10 mouse cellular contexts compared by ENCODE assay signal in genomic region chr2:29464851-29465648, GRCm38 (mm10).
DNase-seq lines count a peak whose midpoint lies in the region; ATAC-seq and TF ChIP-seq lines count a peak whose summit lies in the region.
"Had no signal": no experiment of that assay in that cellular context is flagged by ENCODE, and none has a peak within 500 bp of the region (broad histone marks: within the 10 kb centered on the region; RNA-seq: fewer than 3 reads in every experiment).

No protein-coding gene starts in this region.

- H3K9me3 ChIP-seq in lung, embryonic 14.5 days (ENCODE audit: low read depth, low read length), result no peaks in the 10 kb centered on the region
- no peaks in the 10 kb centered on the region for H3K9me3 ChIP-seq in forebrain, embryonic 16.5 days (ENCODE audit: control insufficient read depth, low read length)
- no peaks in the 10 kb centered on the region for H3K9me3 ChIP-seq in heart, embryonic 10.5 days

- no peak overlapping the region for H3K4me2 ChIP-seq in lung, embryonic 14.5 days
- 0 out of 2 replicates have a peak overlapping the region, but pooled peaks have one; percentile 17 for H3K4me2 ChIP-seq in forebrain, embryonic 16.5 days (ENCODE audit: low read length)

- peak; percentile 54; the same call in 1 of the 2 replicates for ATAC-seq in lung, embryonic 14.5 days (ENCODE audit: insufficient read depth)
- peak; percentile 71 for ATAC-seq in forebrain, embryonic 16.5 days
- ATAC-seq in erythroblast, adult 5-6 weeks (replicated peaks; ENCODE audit: low FRiP score, poor library complexity, severe bottlenecking), result no peak
- ATAC-seq: Patski had no signal

- 50% methylated on average over 9 of the region's 9 CpGs for WGBS in lung, embryonic 14.5 days
- 68% methylated on average over 9 of the region's 9 CpGs for WGBS in lung, adult 2 months
- WGBS in forebrain, embryonic 16.5 days, result 10% methylated on average over 9 of the region's 9 CpGs
- 88% methylated on average over 9 of the region's 9 CpGs for WGBS in heart, embryonic 10.5 days

- intact Hi-C loops in heart, postnatal 36 days (cut with DNase I), result no loop called here

- no peak overlapping the region for H3K9ac ChIP-seq in lung, embryonic 14.5 days
- H3K9ac ChIP-seq in forebrain, embryonic 16.5 days (replicated peaks; ENCODE audit: low read depth, low read length), result no peak overlapping the region

- no peak overlapping the region for H3K27ac ChIP-seq in lung, embryonic 14.5 days (ENCODE audit: low read depth)
- H3K27ac ChIP-seq in forebrain, embryonic 16.5 days (ENCODE audit: low read length), result peak overlapping the region; percentile 89
- no peak overlapping the region for H3K27ac ChIP-seq in heart, embryonic 10.5 days
- H3K27ac ChIP-seq: heart, adult 2 months had no signal

- H3K4me3 ChIP-seq in lung, embryonic 14.5 days (ENCODE audit: low read depth, low read length), result no peak overlapping the region
- no peak overlapping the region for H3K4me3 ChIP-seq in lung, adult 2 months (replicated peaks; ENCODE audit: extremely low read depth, low read depth, low read length)
- H3K4me3 ChIP-seq in forebrain, embryonic 16.5 days (replicated peaks; ENCODE audit: low read length), result no peak overlapping the region
- no peak overlapping the region for H3K4me3 ChIP-seq in heart, embryonic 10.5 days
- H3K4me3 ChIP-seq: heart, adult 2 months had no signal

- TF ChIP-seq CTCF in lung, embryonic 14.5 days (IDR thresholded peaks at IDR 0.05; ENCODE audit: low read depth), result no peak
- TF ChIP-seq CTCF in lung, adult 2 months (IDR thresholded peaks at IDR 0.05; ENCODE audit: insufficient read depth, low read length), result no peak

- H3K27me3 ChIP-seq in lung, embryonic 14.5 days (ENCODE audit: insufficient read depth, low read length), result no peaks in the 10 kb centered on the region
- H3K27me3 ChIP-seq in forebrain, embryonic 16.5 days (replicated peaks; ENCODE audit: control insufficient read depth, insufficient read depth, low read length), result no peaks in the 10 kb centered on the region
- H3K27me3 ChIP-seq in heart, embryonic 10.5 days (ENCODE audit: insufficient read depth, poor library complexity, severe bottlenecking), result no peaks in the 10 kb centered on the region
- H3K27me3 ChIP-seq: Patski had no signal

- H3K36me3 ChIP-seq in lung, embryonic 14.5 days (ENCODE audit: insufficient read depth), result no peaks in the 10 kb centered on the region
- H3K36me3 ChIP-seq in forebrain, embryonic 16.5 days (ENCODE audit: control insufficient read depth, insufficient read depth), result no peaks in the 10 kb centered on the region
- no peaks in the 10 kb centered on the region for H3K36me3 ChIP-seq in heart, embryonic 10.5 days

- no peak for TF ChIP-seq POLR2A in lung, adult 2 months (IDR thresholded peaks at IDR 0.05; ENCODE audit: borderline replicate concordance, extremely low read depth, low read depth, low read length)

- H3K4me1 ChIP-seq in lung, embryonic 14.5 days (ENCODE audit: insufficient read depth), result peaks cover 4% of the 10 kb centered on the region
- peaks cover 6% of the 10 kb centered on the region for H3K4me1 ChIP-seq in lung, adult 2 months (ENCODE audit: control insufficient read depth, insufficient read depth, low read length)
- peaks cover 50% of the 10 kb centered on the region for H3K4me1 ChIP-seq in forebrain, embryonic 16.5 days (replicated peaks; ENCODE audit: control insufficient read depth, insufficient read depth, low read length)
- H3K4me1 ChIP-seq in heart, embryonic 10.5 days, result peaks cover 28% of the 10 kb centered on the region

- peak; percentile 87 for DNase-seq in lung, embryonic 14.5 days
- no peak for DNase-seq in lung, adult 2 months
- peak; percentile 31 to 60 for DNase-seq in layer of hippocampus, postnatal 25 days (ENCODE audit: extremely low spot score in 1 of 2, low spot score in 1 of 2)
- DNase-seq in right cerebral cortex, adult 2 months (ENCODE audit: low spot score in 2 of 2), result peak; percentile 75
- no peak for DNase-seq in heart, embryonic 10.5 days (ENCODE audit: low spot score)
- DNase-seq in heart, postnatal 36 days, result no peak
- DNase-seq: heart, adult 2 months had no signal

Comparison
In these comparisons a context has a peak if more than half of its experiments do, and no peak if none do; other contexts are left out.
1. DNase-seq: peak in lung, embryonic 14.5 days (single experiment), layer of hippocampus, postnatal 25 days (2 of 2) and right cerebral cortex, adult 2 months (2 of 2); none in lung, adult 2 months (single experiment), heart, embryonic 10.5 days (single experiment) and heart, postnatal 36 days (0 of 2).